Mouse (Mus musculus): ENCODE data around the gene Gars. TPM values are rescaled to one million over a fixed set of nuclear protein-coding genes. Genes with fewer than 3 reads are reported as not detected.
A peak's percentile ranks its signal among the peaks of the same experiment; 100 is the strongest.

Gars gene
- polyA plus RNA-seq, 1 experiment from 2014 or later: 220 TPM

DNA sequence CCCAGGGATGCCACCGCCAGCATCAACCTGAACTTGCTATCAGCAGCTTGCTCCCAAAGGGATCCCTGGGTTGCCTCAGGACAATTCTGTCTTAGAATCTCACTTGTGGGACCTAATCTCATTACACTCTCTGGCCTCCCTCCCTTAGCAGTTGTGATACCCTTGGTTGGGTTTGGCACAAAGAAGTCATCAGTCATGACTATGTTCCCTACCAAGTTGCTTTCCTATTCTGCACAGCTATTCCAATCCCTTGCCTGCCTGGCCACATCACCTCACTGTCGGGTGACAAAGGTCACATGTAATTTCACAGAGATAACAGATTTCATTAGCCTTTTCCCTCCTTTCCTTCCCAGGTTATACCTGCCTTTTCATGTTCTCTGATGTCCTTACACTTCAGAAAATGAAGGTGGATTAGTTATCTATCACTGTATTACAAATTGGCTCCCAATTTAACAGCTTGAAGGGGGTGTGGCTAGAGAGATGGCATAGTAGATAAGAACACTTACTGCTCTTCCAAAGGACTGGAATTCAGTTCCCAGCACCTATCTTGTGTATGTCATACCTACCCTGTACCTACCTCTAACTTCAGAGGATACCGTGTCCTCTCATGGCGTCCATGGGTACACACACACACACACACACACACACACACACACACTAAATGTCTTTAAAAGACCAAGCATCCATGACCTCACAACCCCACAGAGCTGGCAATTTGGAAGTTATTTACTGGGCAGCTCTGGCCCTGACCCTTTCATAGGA lies 27.3 kb upstream of the Gars start:
- Histone ChIP-seq H3K4me1 (0 out of 2 replicates have a peak, but pooled peaks cover 3% of the 10 kb centered on the region), H3K9me3 (no peaks in the 10 kb centered on the region), H3K4me3 (no peak overlapping the region), H3K36me3 (no peaks in the 10 kb centered on the region), H3K27me3 (ENCODE audit: insufficient read depth, poor library complexity, severe bottlenecking) (peaks cover 15% of the 10 kb centered on the region; the same call in 1 of the 2 replicates), H3K27ac (no peak overlapping the region)
- no peak for DNase-seq (ENCODE audit: low spot score)
- WGBS: 69% methylated on average over 3 of the region's 4 CpGs

DNA sequence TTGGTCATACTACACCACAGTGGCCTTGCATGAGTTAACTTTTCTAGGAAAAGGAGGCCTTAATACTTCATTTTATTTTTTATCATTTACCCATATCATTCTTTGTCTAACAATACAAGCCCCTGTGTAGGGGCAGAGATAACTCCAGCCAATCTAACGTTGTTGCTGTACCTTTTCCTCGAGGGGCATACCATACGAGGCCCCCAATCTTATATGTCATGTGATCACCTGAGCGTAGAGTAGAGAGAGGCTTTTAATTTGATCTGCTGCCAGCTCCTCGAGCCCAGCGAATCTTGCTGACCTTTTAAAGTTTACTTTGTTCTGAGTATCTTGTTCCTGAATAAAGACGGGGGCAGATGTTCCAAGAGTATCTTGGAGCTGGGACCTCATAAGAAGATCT lies 25.3 kb upstream of the Gars start:
- Histone ChIP-seq H3K36me3 (no peaks in the 10 kb centered on the region), H3K4me3 (no peak overlapping the region), H3K27me3 (ENCODE audit: insufficient read depth, poor library complexity, severe bottlenecking) (peaks cover 15% of the 10 kb centered on the region; the same call in 1 of the 2 replicates), H3K9me3 (no peaks in the 10 kb centered on the region), H3K4me1 (peaks cover 13% of the 10 kb centered on the region), H3K27ac (no peak overlapping the region)
- DNase-seq (ENCODE audit: low spot score): no peak
- WGBS: 72% methylated on average over 7 of the region's 7 CpGs

DNA sequence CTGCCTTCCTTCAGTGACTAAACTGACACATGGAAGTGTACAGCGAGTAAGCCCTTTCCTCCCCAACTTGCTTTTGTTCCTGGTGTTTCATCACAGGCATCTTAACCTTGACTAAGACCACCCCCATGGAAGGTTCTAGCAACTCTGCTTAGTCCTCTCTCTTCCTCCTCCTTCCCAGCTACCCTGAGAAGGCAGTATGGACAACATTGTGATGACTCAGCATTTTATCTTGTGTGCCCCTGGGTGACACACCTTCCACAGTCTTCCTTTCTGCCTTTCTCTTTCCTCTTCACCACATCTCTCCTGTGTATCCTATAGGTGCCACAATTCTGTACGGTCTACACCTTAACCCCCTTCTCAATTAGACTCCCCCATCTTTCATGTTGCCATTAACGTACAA lies 23.6 kb upstream of the Gars start:
- peaks cover 14% of the 10 kb centered on the region; the same call in 1 of the 2 replicates for H3K27me3 ChIP-seq (ENCODE audit: insufficient read depth, poor library complexity, severe bottlenecking)
- H3K27ac ChIP-seq: no peak overlapping the region
- H3K36me3 ChIP-seq: no peaks in the 10 kb centered on the region
- H3K4me3 ChIP-seq: no peak overlapping the region
- 87% methylated on average over 3 of the region's 3 CpGs for WGBS
- peaks cover 13% of the 10 kb centered on the region for H3K4me1 ChIP-seq
- DNase-seq (ENCODE audit: low spot score): no peak
- no peaks in the 10 kb centered on the region for H3K9me3 ChIP-seq

DNA sequence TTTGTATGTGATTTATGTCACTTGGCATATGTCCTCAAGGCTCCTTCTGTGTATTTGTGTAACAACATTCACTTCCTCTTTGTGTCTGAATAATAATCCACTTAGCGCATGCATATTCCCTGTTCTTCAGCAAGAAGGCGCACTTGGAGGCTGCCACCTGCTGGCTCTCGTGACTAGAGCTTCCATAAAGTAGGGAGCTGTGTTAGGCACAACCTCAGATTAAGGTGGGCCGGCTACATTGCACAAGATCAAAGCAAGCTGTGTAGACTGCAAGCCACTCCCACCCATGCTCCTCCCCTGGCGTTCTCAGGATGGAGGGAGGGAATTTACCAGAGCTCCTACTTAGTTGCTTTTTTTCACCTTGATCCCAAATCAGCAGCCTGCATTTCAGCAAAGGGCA lies 21.6 kb upstream of the Gars start:
- no peak overlapping the region for H3K27ac ChIP-seq
- DNase-seq (ENCODE audit: low spot score): no peak
- 20% methylated on average over 5 of the region's 5 CpGs for WGBS

DNA sequence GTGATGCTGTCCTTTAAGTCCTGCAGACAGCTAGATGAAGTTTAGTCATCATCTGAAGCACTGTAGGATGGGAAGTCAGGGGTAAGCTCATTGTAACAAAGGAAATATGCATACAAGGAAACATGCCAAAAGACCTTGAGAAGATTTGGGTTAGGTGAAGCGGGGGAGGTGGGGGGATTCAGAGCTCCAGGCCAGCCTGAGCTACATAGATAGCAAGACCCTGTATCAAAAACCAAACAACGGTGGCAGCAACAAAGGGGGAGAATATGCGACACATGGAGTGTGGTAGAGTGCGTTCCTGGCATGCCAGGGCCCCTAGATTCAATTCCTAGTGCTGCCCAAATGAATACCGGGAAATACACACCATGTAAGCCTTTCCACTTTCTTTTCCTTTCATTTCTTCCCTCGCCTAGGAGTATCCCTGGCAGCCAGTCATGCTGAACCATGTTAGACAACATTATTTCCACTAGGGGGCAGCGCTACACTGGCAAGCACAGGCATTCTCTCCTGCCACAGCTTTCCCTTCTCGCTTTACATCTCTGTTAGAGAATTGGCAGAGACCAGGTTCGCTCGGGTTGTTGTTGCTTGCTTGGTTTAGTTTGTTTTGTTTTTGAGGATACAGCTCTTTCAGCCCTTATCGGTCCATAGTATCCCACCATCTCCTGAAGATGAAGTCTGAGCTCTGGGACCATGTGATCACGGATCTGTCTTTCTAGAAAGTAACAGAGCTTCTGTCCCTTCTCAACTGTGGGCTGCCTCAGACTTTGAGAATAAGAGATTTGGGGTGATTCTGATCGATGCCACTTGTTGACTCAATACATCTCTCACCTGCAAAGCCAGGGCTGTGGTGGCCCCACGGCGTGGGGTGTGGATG lies 20.9 kb upstream of the Gars start:
- 23% methylated on average over 15 of the region's 15 CpGs for WGBS
- Histone ChIP-seq H3K27ac (no peak overlapping the region), H3K9me3 (no peaks in the 10 kb centered on the region), H3K36me3 (no peaks in the 10 kb centered on the region), H3K4me1 (peaks cover 13% of the 10 kb centered on the region), H3K4me3 (0 out of 2 replicates have a peak overlapping the region, but pooled peaks have one; percentile 3), H3K27me3 (ENCODE audit: insufficient read depth, poor library complexity, severe bottlenecking) (0 out of 2 replicates have a peak, but pooled peaks cover 4% of the 10 kb centered on the region)
- DNase-seq (ENCODE audit: low spot score): peak; percentile 85

More for the DNA sequence above, 21.6 kb upstream of the Gars start:
- no peak overlapping the region for H3K4me3 ChIP-seq
- no peaks in the 10 kb centered on the region for H3K9me3 ChIP-seq
- H3K4me1 ChIP-seq: peaks cover 13% of the 10 kb centered on the region
- H3K36me3 ChIP-seq: no peaks in the 10 kb centered on the region
- H3K27me3 ChIP-seq (ENCODE audit: insufficient read depth, poor library complexity, severe bottlenecking): 0 out of 2 replicates have a peak, but pooled peaks cover 4% of the 10 kb centered on the region

DNA sequence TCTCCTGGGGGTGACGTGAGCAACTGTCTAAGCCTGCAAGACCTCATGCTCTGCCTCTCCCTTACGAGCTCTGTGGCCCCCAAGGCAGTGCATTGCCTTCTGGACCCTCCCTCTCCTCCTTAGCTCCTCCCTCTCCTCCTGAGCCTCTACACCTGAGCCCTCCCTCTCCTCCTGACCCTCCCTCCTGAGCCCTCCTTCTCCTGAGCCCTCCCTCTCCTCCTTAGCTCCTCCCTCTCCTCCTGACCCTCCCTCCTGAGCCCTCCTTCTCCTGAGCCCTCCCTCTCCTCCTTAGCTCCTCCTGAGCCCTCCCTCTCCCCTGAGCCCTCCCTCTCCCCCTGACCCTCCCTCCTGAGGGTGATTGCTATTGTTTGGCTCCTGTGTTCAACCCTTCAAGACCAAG lies 19.4 kb upstream of the Gars start:
- WGBS: 66% methylated on average over 2 of the region's 2 CpGs
- no peak for DNase-seq (ENCODE audit: low spot score)
- Histone ChIP-seq H3K4me1 (peaks cover 13% of the 10 kb centered on the region), H3K27me3 (ENCODE audit: insufficient read depth, poor library complexity, severe bottlenecking) (0 out of 2 replicates have a peak, but pooled peaks cover 4% of the 10 kb centered on the region), H3K4me3 (no peak overlapping the region), H3K36me3 (no peaks in the 10 kb centered on the region), H3K9me3 (no peaks in the 10 kb centered on the region), H3K27ac (no peak overlapping the region)

DNA sequence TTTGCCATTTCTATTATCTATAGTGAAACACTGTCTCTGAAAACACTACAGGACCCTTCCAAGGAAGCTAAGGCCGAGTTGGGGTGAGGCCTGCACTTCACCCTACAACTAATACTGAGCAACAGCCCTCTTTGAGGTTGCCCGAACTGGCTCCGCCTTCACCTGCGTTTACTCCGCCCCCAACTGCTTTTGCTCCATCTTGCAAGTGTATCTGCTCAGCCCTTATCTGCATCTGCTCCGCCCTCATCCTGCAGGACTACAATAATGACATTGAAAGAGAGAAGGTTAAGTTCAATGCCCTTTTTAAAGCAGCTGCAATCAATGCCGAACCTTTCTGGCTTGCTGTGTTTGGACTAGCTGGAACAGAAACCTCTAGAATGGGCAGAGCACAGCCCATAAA lies 16.0 kb upstream of the Gars start:
- no peak for DNase-seq (ENCODE audit: low spot score)
- Histone ChIP-seq H3K4me1 (peaks cover 7% of the 10 kb centered on the region), H3K4me3 (no peak overlapping the region), H3K36me3 (no peaks in the 10 kb centered on the region), H3K27me3 (ENCODE audit: insufficient read depth, poor library complexity, severe bottlenecking) (0 out of 2 replicates have a peak, but pooled peaks cover 4% of the 10 kb centered on the region), H3K27ac (no peak overlapping the region), H3K9me3 (no peaks in the 10 kb centered on the region)
- WGBS: 86% methylated on average over 7 of the region's 7 CpGs

DNA sequence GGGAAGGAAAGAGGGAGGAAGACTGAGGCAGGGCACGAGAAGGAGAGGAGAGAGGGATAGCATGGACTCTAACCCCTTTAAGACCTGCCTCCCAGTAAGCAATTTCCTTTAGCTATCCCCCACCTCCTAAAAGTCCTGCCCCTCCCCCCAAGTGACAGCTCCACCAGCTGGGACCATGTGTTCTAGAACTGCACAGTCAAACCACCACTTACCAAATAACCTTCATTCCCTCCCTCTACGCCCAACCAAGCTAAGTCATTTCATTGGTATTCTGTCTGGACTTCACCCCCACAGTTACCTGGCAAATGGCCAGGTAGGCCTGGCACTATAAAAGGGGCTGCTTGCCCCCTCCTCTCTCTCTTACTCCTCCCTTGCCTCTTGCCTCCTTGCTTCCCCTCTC lies 10.2 kb upstream of the Gars start:
- Histone ChIP-seq H3K4me1 (no peaks in the 10 kb centered on the region), H3K4me3 (no peak overlapping the region), H3K36me3 (no peaks in the 10 kb centered on the region), H3K27ac (no peak overlapping the region), H3K27me3 (ENCODE audit: insufficient read depth, poor library complexity, severe bottlenecking) (no peaks in the 10 kb centered on the region), H3K9me3 (no peaks in the 10 kb centered on the region)
- DNase-seq (ENCODE audit: low spot score): no peak
- 91% methylated on average over 2 of the region's 2 CpGs for WGBS

DNA sequence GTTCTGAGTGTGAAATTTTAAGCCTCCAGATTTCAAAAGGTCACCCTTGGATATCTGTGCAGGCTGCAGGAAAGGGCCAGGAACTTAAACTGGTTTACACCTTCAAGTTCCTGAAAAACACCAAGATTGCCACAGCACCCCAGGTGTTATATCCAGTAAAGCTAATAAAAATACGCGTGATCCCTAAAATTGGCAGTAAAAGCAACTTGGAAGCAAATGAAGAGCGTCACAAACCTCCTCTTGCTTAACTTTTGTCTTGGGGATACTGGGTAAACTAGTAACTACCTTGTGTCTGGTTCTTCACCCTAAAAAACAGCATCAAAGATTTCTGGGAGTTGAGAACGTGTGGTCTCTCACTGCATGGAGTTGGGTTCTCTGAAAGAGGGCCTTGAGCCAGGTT lies 1.1 kb upstream of the Gars start:
- Histone ChIP-seq H3K4me3 (no peak overlapping the region), H3K36me3 (0 out of 2 replicates have a peak, but pooled peaks cover 2% of the 10 kb centered on the region), H3K27ac (no peak overlapping the region), H3K9me3 (no peaks in the 10 kb centered on the region), H3K4me1 (peaks cover 8% of the 10 kb centered on the region; the same call in 1 of the 2 replicates), H3K27me3 (ENCODE audit: insufficient read depth, poor library complexity, severe bottlenecking) (no peaks in the 10 kb centered on the region)
- WGBS: 84% methylated on average over 4 of the region's 4 CpGs
- DNase-seq (ENCODE audit: low spot score): no peak

DNA sequence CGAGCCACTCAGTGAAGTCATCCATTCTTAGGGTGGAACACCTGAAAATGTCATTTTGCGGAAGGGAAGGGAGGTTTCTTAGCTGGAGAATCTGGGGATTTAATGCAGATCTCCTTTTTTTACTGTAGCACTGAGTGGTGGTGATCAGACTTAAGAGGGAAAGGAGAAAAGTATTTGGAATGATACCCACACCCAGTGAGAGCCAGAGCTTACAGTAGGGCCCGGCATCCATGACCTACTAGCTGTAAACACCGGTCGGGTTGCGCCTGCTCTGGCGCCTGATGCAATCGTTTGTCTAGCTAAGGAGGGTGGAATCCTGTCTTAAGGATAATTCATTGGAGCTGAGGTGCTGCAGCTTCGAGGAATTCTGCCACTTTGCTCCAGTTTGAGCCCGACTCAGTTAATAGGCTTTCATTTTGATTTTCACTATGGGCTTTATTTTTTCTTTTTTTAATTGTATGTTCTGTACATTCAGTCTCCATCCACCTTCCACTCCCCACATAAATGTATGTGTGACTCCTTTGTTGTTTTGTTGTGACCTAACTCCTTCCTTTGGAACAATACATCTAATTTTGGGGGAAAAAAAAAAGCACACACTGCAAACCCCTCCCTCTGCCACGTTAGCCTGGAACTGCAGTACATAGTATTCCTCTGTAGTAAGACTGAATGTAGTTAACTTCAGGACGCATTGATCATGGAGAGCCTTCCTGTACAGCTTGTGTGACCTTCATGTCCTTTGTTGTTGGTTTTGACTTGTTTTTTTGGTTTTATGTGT lies 1.1 kb downstream of the Gars start:
- Histone ChIP-seq H3K4me1 (peaks cover 19% of the 10 kb centered on the region; the same call in 1 of the 2 replicates), H3K27me3 (ENCODE audit: insufficient read depth, poor library complexity, severe bottlenecking) (no peaks in the 10 kb centered on the region), H3K9me3 (no peaks in the 10 kb centered on the region), H3K36me3 (0 out of 2 replicates have a peak, but pooled peaks cover 2% of the 10 kb centered on the region), H3K27ac (peak overlapping the region; percentile 99), H3K4me3 (peak overlapping the region; percentile 100)
- WGBS: 3% methylated on average over 12 of the region's 12 CpGs
- DNase-seq (ENCODE audit: low spot score): no peak

DNA sequence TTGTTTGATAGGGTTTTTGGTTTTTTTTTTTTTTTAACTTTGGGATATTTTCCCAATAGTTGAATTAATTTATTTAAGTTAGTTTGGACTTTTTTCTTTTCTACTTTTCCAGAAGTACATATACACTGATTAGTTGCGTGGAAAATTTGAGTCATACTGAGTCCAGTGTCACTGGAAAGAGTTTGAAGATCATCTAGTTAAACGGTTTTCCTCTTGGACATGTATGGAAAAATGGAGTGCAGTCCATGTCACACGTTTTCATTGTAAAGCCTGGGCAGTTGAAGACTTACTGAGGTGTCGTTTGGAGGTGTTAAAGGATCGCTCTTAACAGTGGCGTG lies 1.6 kb downstream of the Gars start:
- H3K9me3 ChIP-seq: no peaks in the 10 kb centered on the region
- no peaks in the 10 kb centered on the region for H3K27me3 ChIP-seq (ENCODE audit: insufficient read depth, poor library complexity, severe bottlenecking)
- H3K4me3 ChIP-seq: peak overlapping the region; percentile 100
- DNase-seq (ENCODE audit: low spot score): no peak
- 0 out of 2 replicates have a peak, but pooled peaks cover 2% of the 10 kb centered on the region for H3K36me3 ChIP-seq
- WGBS: 48% methylated on average over 6 of the region's 6 CpGs
- H3K4me1 ChIP-seq: peaks cover 23% of the 10 kb centered on the region; the same call in 1 of the 2 replicates
- peak overlapping the region; percentile 99; the same call in 1 of the 2 replicates for H3K27ac ChIP-seq

DNA sequence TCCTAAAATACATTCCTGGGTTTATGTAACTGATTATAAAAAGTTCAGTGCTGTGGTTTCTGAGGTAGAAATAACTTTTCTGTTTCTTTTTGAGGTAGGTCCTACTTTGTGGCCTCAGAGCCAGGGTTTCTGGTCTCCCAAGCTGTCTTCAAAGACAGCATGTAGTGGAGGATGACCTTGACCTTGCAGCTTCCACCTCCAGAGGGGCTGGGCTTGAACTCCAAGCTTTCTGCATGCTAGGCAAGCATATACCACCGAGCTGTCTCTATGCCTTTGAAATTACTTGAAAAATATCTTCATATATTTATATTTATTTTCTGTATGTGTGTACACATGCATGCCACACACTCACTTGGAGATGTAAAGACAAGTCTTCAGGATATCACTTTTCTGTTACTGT lies 2.2 kb downstream of the Gars start:
- no peaks in the 10 kb centered on the region for H3K9me3 ChIP-seq
- 57% methylated on average over 1 of the region's 1 CpGs for WGBS
- DNase-seq (ENCODE audit: low spot score): no peak
- 0 out of 2 replicates have a peak overlapping the region, but pooled peaks have one; percentile 12 for H3K4me3 ChIP-seq
- peaks cover 25% of the 10 kb centered on the region; the same call in 1 of the 2 replicates for H3K4me1 ChIP-seq
- no peaks in the 10 kb centered on the region for H3K27me3 ChIP-seq (ENCODE audit: insufficient read depth, poor library complexity, severe bottlenecking)
- H3K36me3 ChIP-seq: 0 out of 2 replicates have a peak, but pooled peaks cover 2% of the 10 kb centered on the region
- H3K27ac ChIP-seq: peak overlapping the region; percentile 64

Measured in heart, embryonic 10.5 days (tissue).